Mouse (Mus musculus): ENCODE results near the gene BC035947. TPM values are rescaled to one million over a fixed set of nuclear protein-coding genes. Genes with fewer than 3 reads are reported as not detected.
"Not testable (repeated sequence)": the region's sequence is repeated elsewhere in the genome, so short reads cannot be mapped to it uniquely, and the experiment has no call there.

BC035947 gene
- polyA plus RNA-seq (2015; fragmentation: Nextera tagmentation; extraction: Ambion mirVana) = 0.53 and 0.84 TPM in 2 replicates

DNA sequence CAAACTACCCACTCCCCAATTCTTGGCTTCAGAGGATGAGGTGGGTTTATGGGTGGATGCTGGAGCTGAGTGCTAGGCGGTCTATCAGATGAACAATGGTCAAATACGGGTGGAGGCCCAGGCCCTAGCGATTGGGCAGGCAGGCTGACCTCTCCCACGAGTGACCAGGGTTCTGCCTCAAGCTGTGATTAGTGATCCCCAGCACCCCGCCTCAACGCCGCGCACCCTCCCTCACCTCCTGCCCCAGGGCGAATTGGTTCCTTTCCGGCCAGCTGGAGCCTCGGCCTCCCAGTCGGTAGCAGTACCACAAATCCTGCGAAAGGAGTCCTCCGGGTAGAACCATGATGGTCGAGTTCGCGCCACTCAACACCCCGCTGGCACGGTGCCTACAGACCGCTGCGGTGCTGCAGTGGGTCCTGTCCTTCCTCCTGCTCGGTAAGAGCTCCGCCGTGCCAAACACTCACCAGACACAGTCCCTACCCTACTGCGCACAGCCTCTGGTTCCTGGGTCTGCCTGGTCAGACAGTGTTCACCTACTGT lies at the start of gene BC035947:
Gene BC035947, minus strand, starts transcription at position 538 of the 540 bp plus-strand sequence.
- no peaks in the 10 kb centered on the region for H3K9me3 ChIP-seq
- peak within 1 kb of the TSS; percentile 64 for H3K4me2 ChIP-seq
- no peak within 1 kb of the TSS for H3K27ac ChIP-seq (replicated peaks)
- H3K4me3 ChIP-seq = peak within 1 kb of the TSS; percentile 36
- H3K4me1 ChIP-seq (replicated peaks) = peaks cover 7% of the 10 kb centered on the region; the same call in 1 of the 2 replicates
- no peaks in the 10 kb centered on the region for H3K36me3 ChIP-seq
- H3K9ac ChIP-seq = peak within 1 kb of the TSS; percentile 64
- 5% methylated on average over 25 of the region's 25 CpGs for WGBS
- H3K27me3 ChIP-seq = peaks cover 4% of the 10 kb centered on the region; the same call in 1 of the 2 replicates
- ATAC-seq (ENCODE audit: low read depth) = peak; percentile 75; the same call in 1 of the 2 replicates

- 76% methylated on average over 8 of the region's 8 CpGs for WGBS
- no peaks in the 10 kb centered on the region for H3K27me3 ChIP-seq
- no peak overlapping the region for H3K27ac ChIP-seq (replicated peaks)
Measured at GRCm38 (mm10) chr1:78554012-78554666, 42.2 kb upstream of the BC035947 start.

GRCm38 (mm10) chr1:78548961-78549360 lies 37.0 kb upstream of the BC035947 start:
- Histone ChIP-seq H3K9me3 (no peaks in the 10 kb centered on the region), H3K4me1 (replicated peaks) (no peaks in the 10 kb centered on the region), H3K4me2 (no peak overlapping the region), H3K36me3 (no peaks in the 10 kb centered on the region), H3K4me3 (no peak overlapping the region), H3K27ac (replicated peaks) (no peak overlapping the region), H3K27me3 (no peaks in the 10 kb centered on the region), H3K9ac (no peak overlapping the region)
- no peak for ATAC-seq (ENCODE audit: low read depth)
- WGBS = 46% methylated on average over 6 of the region's 6 CpGs

More at GRCm38 (mm10) chr1:78554012-78554666, 42.2 kb upstream of the BC035947 start:
- no peaks in the 10 kb centered on the region for H3K36me3 ChIP-seq
- H3K4me1 ChIP-seq (replicated peaks) = no peaks in the 10 kb centered on the region
- no peak overlapping the region for H3K4me2 ChIP-seq
- no peak overlapping the region for H3K9ac ChIP-seq
- H3K4me3 ChIP-seq = no peak overlapping the region
- no peak for ATAC-seq (ENCODE audit: low read depth)
- H3K9me3 ChIP-seq = no peaks in the 10 kb centered on the region

- Histone ChIP-seq H3K9ac (no peak overlapping the region), H3K27me3 (no peaks in the 10 kb centered on the region), H3K36me3 (no peaks in the 10 kb centered on the region), H3K4me1 (replicated peaks) (no peaks in the 10 kb centered on the region), H3K4me2 (no peak overlapping the region), H3K27ac (replicated peaks) (no peak overlapping the region), H3K4me3 (no peak overlapping the region), H3K9me3 (no peaks in the 10 kb centered on the region)
- no peak for ATAC-seq (ENCODE audit: low read depth)
- 88% methylated on average over 9 of the region's 9 CpGs for WGBS
Measured at GRCm38 (mm10) chr1:78546258-78546657, 34.3 kb upstream of the BC035947 start.

GRCm38 (mm10) chr1:78543631-78544030 lies 31.7 kb upstream of the BC035947 start:
- not testable (repeated sequence) for H3K36me3 ChIP-seq; H3K4me2 ChIP-seq; H3K9ac ChIP-seq; H3K4me3 ChIP-seq; ATAC-seq (ENCODE audit: low read depth); H3K4me1 ChIP-seq (replicated peaks); H3K27me3 ChIP-seq; H3K27ac ChIP-seq (replicated peaks); H3K9me3 ChIP-seq
- WGBS = 94% methylated on average over 1 of the region's 1 CpGs

DNA sequence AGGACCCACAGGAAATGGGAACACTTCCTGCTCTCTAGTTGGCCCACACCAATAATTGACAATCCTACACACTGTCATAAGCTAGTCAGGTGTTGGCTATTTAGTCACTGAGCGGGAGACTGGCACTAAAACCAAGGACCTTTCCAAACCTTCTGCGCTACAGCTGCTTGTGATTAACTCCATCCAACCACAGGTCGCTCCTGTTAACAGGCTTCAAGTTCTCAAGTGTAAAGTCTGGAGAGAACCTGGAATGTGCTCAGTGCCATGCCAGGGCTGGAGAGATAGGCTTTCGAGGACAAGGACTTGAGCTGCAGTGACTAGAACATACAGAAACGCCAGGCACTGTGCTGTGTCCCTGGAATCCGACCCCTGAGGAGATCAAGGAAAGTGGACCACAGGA lies 27.2 kb upstream of the BC035947 start:
- 70% methylated on average over 6 of the region's 6 CpGs for WGBS
- ATAC-seq (ENCODE audit: low read depth) = no peak
- no peak overlapping the region for H3K4me3 ChIP-seq

GRCm38 (mm10) chr1:78538396-78538795 lies 26.4 kb upstream of the BC035947 start:
- Histone ChIP-seq H3K36me3 (no peaks in the 10 kb centered on the region), H3K9ac (no peak overlapping the region), H3K4me2 (peak overlapping the region; percentile 66), H3K9me3 (no peaks in the 10 kb centered on the region), H3K4me3 (no peak overlapping the region), H3K27me3 (0 out of 2 replicates have a peak, but pooled peaks cover 3% of the 10 kb centered on the region), H3K4me1 (replicated peaks) (peaks cover 19% of the 10 kb centered on the region; the same call in 1 of the 2 replicates), H3K27ac (replicated peaks) (no peak overlapping the region)
- 21% methylated on average over 5 of the region's 5 CpGs for WGBS
- ATAC-seq (ENCODE audit: low read depth) = no peak

More for the DNA sequence above, 27.2 kb upstream of the BC035947 start:
- Histone ChIP-seq H3K27ac (replicated peaks) (no peak overlapping the region), H3K9me3 (no peaks in the 10 kb centered on the region), H3K4me1 (replicated peaks) (peaks cover 19% of the 10 kb centered on the region; the same call in 1 of the 2 replicates), H3K27me3 (0 out of 2 replicates have a peak, but pooled peaks cover 3% of the 10 kb centered on the region), H3K9ac (no peak overlapping the region), H3K36me3 (no peaks in the 10 kb centered on the region), H3K4me2 (no peak overlapping the region)

DNA sequence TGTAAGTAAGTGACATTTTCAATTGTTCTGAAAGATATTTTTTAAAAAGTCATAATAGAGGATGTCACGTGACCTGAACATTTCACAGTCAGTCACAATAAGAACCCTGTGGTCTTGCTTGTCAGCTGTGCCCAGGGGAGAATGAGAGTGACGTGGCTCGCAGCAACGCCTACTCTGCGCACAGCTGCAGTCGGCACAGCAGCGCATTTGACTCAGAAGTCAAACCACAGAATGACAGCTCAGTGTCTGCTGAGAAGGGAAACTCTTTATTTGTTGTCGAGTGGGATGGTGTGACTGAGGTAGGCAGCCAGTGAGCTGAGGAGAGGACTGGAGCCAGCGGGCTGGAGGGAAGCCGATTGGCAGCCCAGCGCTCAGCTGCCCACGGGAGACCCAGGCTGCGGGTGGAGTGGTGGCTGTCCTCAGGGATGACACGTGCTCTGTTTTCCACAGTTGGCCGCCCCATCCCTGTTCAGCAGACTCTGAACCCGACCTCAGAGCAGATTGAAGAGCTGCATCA lies 25.6 kb upstream of the BC035947 start:
- H3K27ac ChIP-seq (replicated peaks) = peak overlapping the region; percentile 46
- H3K36me3 ChIP-seq = no peaks in the 10 kb centered on the region
- H3K4me1 ChIP-seq (replicated peaks) = peaks cover 19% of the 10 kb centered on the region; the same call in 1 of the 2 replicates
- peak overlapping the region; percentile 62 for H3K9ac ChIP-seq
- peak overlapping the region; percentile 66 for H3K4me2 ChIP-seq
- peak overlapping the region; percentile 36 for H3K4me3 ChIP-seq
- 13% methylated on average over 16 of the region's 16 CpGs for WGBS
- 0 out of 2 replicates have a peak, but pooled peaks cover 3% of the 10 kb centered on the region for H3K27me3 ChIP-seq
- no peaks in the 10 kb centered on the region for H3K9me3 ChIP-seq
- ATAC-seq (ENCODE audit: low read depth) = peak; percentile 90

GRCm38 (mm10) chr1:78536310-78537164 lies 24.6 kb upstream of the BC035947 start:
- peak overlapping the region; percentile 36 for H3K4me3 ChIP-seq

GRCm38 (mm10) chr1:78534428-78535150 lies 22.6 kb upstream of the BC035947 start:
- Histone ChIP-seq H3K36me3 (no peaks in the 10 kb centered on the region), H3K4me3 (no peak overlapping the region), H3K9ac (no peak overlapping the region), H3K4me2 (no peak overlapping the region), H3K27me3 (0 out of 2 replicates have a peak, but pooled peaks cover 3% of the 10 kb centered on the region), H3K9me3 (no peaks in the 10 kb centered on the region), H3K4me1 (replicated peaks) (peaks cover 19% of the 10 kb centered on the region; the same call in 1 of the 2 replicates), H3K27ac (replicated peaks) (no peak overlapping the region)
- no peak for ATAC-seq (ENCODE audit: low read depth)
- WGBS = 91% methylated on average over 9 of the region's 9 CpGs

More at GRCm38 (mm10) chr1:78536310-78537164, 24.6 kb upstream of the BC035947 start:
- 31% methylated on average over 19 of the region's 19 CpGs for WGBS
- H3K27ac ChIP-seq (replicated peaks) = no peak overlapping the region
- H3K4me2 ChIP-seq = peak overlapping the region; percentile 66
- H3K9ac ChIP-seq = no peak overlapping the region
- H3K4me1 ChIP-seq (replicated peaks) = peaks cover 19% of the 10 kb centered on the region; the same call in 1 of the 2 replicates
- no peaks in the 10 kb centered on the region for H3K36me3 ChIP-seq
- H3K9me3 ChIP-seq = no peaks in the 10 kb centered on the region
- H3K27me3 ChIP-seq = 0 out of 2 replicates have a peak, but pooled peaks cover 3% of the 10 kb centered on the region
- peak; percentile 60 for ATAC-seq (ENCODE audit: low read depth)

DNA sequence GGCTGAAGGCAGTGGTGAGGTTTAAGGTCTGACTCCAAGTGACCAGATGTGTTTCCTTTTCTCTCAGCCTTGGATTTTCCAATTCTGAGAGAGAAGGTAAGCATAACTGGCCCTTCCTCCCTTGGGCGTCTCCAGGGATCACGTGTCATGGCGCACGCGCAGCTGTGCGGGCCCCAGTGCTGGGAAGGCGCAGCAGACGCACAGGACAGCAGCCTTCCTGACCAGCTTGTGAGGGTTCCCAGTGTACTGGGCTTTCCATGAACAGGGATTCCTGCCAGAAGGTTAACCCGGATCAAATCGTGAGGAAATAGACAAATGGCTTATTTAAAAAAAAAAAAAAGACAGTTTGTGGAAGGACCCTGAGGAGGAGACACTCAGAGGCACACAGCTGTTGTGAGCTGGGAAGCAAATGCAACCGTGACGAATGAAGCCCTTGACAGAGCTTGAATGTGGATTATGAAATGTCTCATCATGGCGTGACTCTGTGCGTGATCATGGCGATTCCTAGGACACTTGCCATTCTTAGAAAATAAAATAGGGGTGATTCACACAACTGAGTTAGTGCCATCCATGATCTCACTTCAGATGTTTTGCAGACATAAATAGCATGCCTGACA lies 20.3 kb upstream of the BC035947 start:
- 0 out of 2 replicates have a peak, but pooled peaks cover 3% of the 10 kb centered on the region for H3K4me1 ChIP-seq (replicated peaks)
- H3K9me3 ChIP-seq = no peaks in the 10 kb centered on the region
- H3K4me2 ChIP-seq = no peak overlapping the region
- H3K9ac ChIP-seq = no peak overlapping the region
- WGBS = 85% methylated on average over 15 of the region's 15 CpGs
- H3K36me3 ChIP-seq = no peaks in the 10 kb centered on the region
- no peak overlapping the region for H3K27ac ChIP-seq (replicated peaks)
- no peak for ATAC-seq (ENCODE audit: low read depth)
- no peak overlapping the region for H3K4me3 ChIP-seq
- H3K27me3 ChIP-seq = no peaks in the 10 kb centered on the region

All from neural tube, embryonic 13.5 days (tissue).